Mouse (Mus musculus) C2C12 (cell line): ENCODE data around the gene Wnt6. TPM values are rescaled to one million over a fixed set of nuclear protein-coding genes. Genes with fewer than 3 reads are reported as not detected.

Experiments
- H3K27me3 ChIP-seq: one replicate; pipeline ENCODE4 v1.6.1; 2011; ENCODE audit not compliant: control insufficient read depth, insufficient read depth, insufficient read length
- H3K36me3 ChIP-seq: one replicate; pipeline ENCODE4 v1.6.1; 2011; ENCODE audit not compliant: control insufficient read depth, insufficient read depth
- H3K4me3 ChIP-seq: one replicate; pipeline ENCODE4 v1.5.1; 2011; ENCODE audit warnings: mild to moderate bottlenecking, control low read depth; ENCODE audit not compliant: poor library complexity, insufficient read depth, severe bottlenecking
- H3K79me2 ChIP-seq: one replicate; pipeline ENCODE4 v1.6.1; 2011; ENCODE audit not compliant: control insufficient read depth, insufficient read depth
- H3K79me3 ChIP-seq: one replicate; pipeline ENCODE4 v1.6.1; 2011; ENCODE audit warnings: low read depth, control low read depth
- H3ac ChIP-seq: one replicate; pipeline ENCODE3; 2011; ENCODE audit warnings: low read depth; ENCODE audit not compliant: control insufficient read depth, insufficient read length
- CEBPB ChIP-seq: IDR thresholded peaks from one replicate; pipeline ENCODE4 v1.6.1; 2011; ENCODE audit warnings: low read depth, mild to moderate bottlenecking, control low read depth, moderate library complexity
- CTCF ChIP-seq: IDR thresholded peaks from one replicate; pipeline ENCODE4 v1.5.1; 2011; ENCODE audit not compliant: control insufficient read depth, insufficient read depth, insufficient read length
- FOSL1 ChIP-seq: IDR thresholded peaks from one replicate; pipeline ENCODE4 v1.8.0; 2011; ENCODE audit warnings: mild to moderate bottlenecking, low read length; ENCODE audit not compliant: poor library complexity, insufficient read depth, severe bottlenecking
- MAX ChIP-seq: IDR thresholded peaks from one replicate; pipeline ENCODE4 v1.6.1; 2011; ENCODE audit warnings: mild to moderate bottlenecking, control low read depth
- MYOD1 ChIP-seq: IDR thresholded peaks from one replicate; pipeline ENCODE4 v1.6.1; 2011; ENCODE audit warnings: low read depth; ENCODE audit not compliant: control insufficient read depth, insufficient read length
- MYOG ChIP-seq: IDR thresholded peaks from one replicate; pipeline ENCODE4 v1.6.1; 2011; ENCODE audit not compliant: control insufficient read depth, insufficient read length; ENCODE audit errors: extremely low read depth
- USF1 ChIP-seq: IDR thresholded peaks from one replicate; pipeline ENCODE4 v1.6.1; 2011; ENCODE audit warnings: low read depth, mild to moderate bottlenecking, control low read depth, moderate library complexity
- polyA plus RNA-seq: library from polyadenylated mRNA; unstranded; fragments of >200 nt; fragmentation: generic; extraction: Trizol; gene quantifications from one replicate; pipeline ENCODE4 v1.2.1, GENCODE M21; 2012; ENCODE audit warnings: missing spikeins

Gene Wnt6
- polyA plus RNA-seq, 1 experiment: 3.0 TPM

DNA sequence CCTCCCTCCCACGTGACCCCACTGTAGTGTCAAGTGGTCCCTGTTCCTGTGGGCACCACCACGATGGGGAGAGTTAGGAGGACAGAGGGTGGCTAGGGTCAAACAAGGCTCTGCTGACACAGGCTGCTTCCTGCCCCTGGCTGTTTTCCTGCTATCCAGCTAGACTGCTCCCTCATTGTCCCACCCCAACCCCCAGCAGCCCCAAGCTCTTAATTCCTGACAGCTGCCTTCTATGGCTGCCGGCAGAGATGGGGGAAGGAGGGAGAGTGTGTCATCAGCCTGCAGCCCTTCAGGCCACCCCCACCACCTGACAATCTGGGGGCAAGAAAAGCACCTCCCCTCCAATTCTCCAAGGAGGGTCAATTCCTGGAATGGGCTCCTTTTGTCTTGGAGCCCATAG is 18.4 kb downstream of the Wnt6 start:
- H3K36me3 ChIP-seq: no peaks in the 10 kb centered on the region
- H3K27me3 ChIP-seq: no peaks in the 10 kb centered on the region
- H3ac ChIP-seq: no peak overlapping the region
- H3K79me3 ChIP-seq: peaks cover 1% of the 10 kb centered on the region
- H3K79me2 ChIP-seq: no peaks in the 10 kb centered on the region
- TF ChIP-seq MYOG (no peak), USF1 (no peak), MYOD1 (no peak), FOSL1 (no peak), MAX (no peak), CTCF (no peak), CEBPB (no peak)
- H3K4me3 ChIP-seq: no peak overlapping the region

DNA sequence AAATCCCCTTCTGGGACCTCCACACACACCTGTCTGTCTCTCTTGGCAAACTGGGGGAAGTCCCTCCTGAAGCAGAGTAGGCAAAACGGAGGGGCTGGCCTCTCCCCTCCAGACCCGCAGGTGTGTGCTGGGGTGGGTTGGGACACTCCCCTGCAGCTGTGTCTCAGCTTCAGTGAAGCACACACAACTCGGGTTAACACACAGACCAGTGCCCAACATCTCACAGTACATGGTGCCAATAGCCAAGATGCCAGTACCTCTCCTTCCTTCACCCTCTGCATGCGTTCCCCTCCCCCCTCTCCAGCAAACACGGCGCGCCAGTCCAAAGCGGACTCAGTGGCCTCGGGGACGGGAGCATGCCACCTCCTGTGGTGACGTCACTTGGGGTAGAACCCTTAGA is 19.6 kb downstream of the Wnt6 start, which contains the start of gene Wnt10a:
Gene Wnt10a (plus strand): TSS at position 268 of the 400 bp plus-strand sequence.
- H3K36me3 ChIP-seq: no peaks in the 10 kb centered on the region
- H3ac ChIP-seq: peak within 1 kb of the TSS; percentile 0
- peak within 1 kb of the TSS; percentile 26 for H3K4me3 ChIP-seq
- peaks cover 1% of the 10 kb centered on the region for H3K79me3 ChIP-seq
- no peaks in the 10 kb centered on the region for H3K27me3 ChIP-seq
- no peaks in the 10 kb centered on the region for H3K79me2 ChIP-seq
- TF ChIP-seq CEBPB (no peak), MYOD1 (no peak), USF1 (no peak), MYOG (no peak), CTCF (no peak), MAX (no peak), FOSL1 (no peak)

DNA sequence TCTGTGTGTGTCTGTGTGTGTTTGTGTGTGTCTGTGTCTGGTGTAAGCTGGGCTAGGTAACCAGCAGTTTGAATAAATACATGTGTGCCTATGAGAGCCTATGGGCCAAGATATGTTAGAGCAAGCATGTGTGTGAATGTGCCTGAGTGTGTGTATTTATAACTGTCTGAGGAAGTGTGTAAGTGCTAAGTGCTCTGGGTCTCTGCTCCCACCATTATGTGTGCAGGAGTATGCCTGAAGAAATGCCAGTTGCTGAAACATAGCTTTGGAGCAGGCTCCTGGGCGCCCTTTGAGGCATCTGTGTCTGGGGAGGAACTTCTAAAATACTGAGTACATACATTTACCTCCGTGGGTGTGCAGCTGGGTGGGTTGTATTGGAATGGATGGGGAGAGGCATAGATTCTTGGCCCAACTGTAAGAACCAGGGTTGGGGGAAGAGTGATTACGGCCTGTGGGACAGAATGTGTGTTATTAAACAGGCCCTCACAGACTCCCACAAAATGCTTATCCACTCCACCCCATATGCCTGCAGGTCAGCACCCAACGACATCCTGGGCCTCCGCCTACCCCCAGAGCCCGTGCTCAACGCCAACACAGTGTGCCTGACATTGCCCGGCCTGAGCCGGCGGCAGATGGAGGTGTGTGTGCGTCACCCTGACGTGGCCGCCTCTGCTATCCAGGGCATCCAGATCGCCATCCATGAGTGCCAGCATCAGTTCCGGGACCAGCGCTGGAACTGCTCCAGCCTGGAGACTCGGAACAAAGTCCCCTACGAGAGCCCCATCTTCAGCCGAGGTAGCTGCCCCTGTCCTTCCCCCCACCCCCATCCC is 21.4 kb downstream of the Wnt6 start:
- H3K79me2 ChIP-seq: no peaks in the 10 kb centered on the region
- peak overlapping the region; percentile 26 for H3K4me3 ChIP-seq
- TF ChIP-seq CTCF (no peak), MYOG (no peak), CEBPB (no peak)
- H3K79me3 ChIP-seq: peaks cover 1% of the 10 kb centered on the region
- no peaks in the 10 kb centered on the region for H3K36me3 ChIP-seq
- H3K27me3 ChIP-seq: no peaks in the 10 kb centered on the region
- no peak overlapping the region for H3ac ChIP-seq

DNA sequence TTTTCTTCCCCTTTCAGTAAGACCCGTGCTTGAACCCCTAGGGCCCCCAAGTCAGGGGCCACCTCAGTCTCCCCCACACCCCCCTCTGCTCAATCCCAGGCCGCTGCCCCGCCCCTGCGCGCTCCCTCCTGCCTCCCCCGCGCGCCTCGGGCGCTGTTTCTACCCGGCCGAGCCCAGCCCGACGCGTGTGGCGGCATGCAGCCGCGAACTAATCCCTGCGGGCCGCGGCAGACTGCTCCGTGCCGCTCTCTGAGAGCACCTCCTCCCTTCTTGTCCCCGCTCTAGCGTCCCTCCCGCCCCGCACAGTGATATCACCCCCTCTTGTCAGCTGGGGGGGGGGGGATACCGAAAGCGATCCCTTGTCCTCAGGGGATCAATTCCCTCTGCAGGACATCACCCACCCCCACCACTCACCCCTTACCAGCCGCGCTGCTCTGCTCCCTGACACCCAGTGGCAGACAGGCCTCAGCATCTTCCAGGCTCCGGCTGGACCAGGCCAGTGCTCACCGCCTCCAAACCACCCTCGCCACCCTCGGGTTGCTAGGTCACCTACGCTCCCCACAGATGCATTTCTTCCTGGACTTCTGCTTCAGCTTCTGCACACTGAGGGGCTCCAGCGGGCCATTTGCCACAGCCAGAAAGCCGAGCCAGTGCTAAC is 22.9 kb downstream of the Wnt6 start:
- TF ChIP-seq CEBPB (no peak), FOSL1 (no peak), CTCF (no peak), MYOD1 (no peak), USF1 (no peak)
- no peak overlapping the region for H3ac ChIP-seq
- no peaks in the 10 kb centered on the region for H3K36me3 ChIP-seq
- no peak overlapping the region for H3K4me3 ChIP-seq
- no peaks in the 10 kb centered on the region for H3K79me2 ChIP-seq
- H3K27me3 ChIP-seq: no peaks in the 10 kb centered on the region
- peaks cover 1% of the 10 kb centered on the region for H3K79me3 ChIP-seq

DNA sequence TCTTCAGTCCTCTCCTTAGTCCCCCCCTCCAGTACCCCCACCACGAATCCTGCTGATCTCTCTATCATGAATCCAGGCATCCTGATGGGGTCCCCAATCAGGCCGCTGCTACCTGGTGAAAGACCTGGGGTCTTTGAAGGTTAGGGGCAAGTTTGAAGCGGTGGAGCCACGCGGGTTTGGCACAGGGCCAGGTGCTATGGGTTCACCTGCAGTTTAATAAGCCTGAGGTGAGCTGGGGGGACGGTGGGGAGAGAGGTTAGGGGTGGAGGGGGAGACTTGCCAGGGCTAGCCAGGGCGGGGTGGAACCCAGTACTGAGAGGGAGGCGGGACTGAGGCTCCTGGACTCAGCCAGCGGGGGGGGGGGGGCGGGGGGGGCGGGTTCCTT is 23.4 kb downstream of the Wnt6 start:
- Histone ChIP-seq H3K27me3 (no peaks in the 10 kb centered on the region), H3K79me3 (peaks cover 1% of the 10 kb centered on the region), H3K36me3 (no peaks in the 10 kb centered on the region), H3K79me2 (no peaks in the 10 kb centered on the region), H3ac (no peak overlapping the region), H3K4me3 (no peak overlapping the region)
- TF ChIP-seq CEBPB (no peak), CTCF (no peak), MYOG (no peak), MYOD1 (no peak), USF1 (no peak), FOSL1 (no peak), MAX (no peak)

DNA sequence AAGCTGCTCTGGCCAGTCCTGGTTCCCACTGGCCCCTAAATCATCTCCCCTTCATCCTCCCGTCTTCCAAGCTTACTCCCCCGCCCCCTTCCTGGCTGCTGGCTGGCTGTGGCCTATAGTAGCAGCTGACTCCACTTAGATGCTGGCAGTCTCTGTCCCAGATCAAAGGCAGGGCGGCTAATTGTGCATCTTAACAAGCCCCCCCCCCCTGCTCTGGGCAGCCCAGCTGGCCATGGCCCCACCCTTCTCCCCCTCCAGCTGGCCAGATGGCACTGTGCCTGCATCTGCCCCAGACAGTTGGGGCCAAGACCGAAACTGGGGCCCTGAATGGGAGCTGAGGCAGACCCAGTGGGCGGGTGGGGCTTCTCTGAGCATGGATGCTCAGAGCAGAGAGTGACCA is 25.8 kb downstream of the Wnt6 start:
- peaks cover 1% of the 10 kb centered on the region for H3K79me3 ChIP-seq
- TF ChIP-seq MYOD1 (no peak), CTCF (no peak), MAX (no peak), MYOG (no peak), FOSL1 (no peak), CEBPB (no peak), USF1 (no peak)
- H3K36me3 ChIP-seq: no peaks in the 10 kb centered on the region
- H3K27me3 ChIP-seq: no peaks in the 10 kb centered on the region
- no peak overlapping the region for H3ac ChIP-seq
- no peak overlapping the region for H3K4me3 ChIP-seq
- H3K79me2 ChIP-seq: no peaks in the 10 kb centered on the region
